Mouse (Mus musculus) thymus, adult 2 months (tissue): ENCODE results near the gene Ankrd33.

ENCODE experiments used
- CTCF ChIP-seq: fragments of 200-500 bp; IDR thresholded peaks from 2 replicates; pipeline ENCODE4 v1.5.1; 2012; ENCODE audit warnings: mild to moderate bottlenecking, control low read depth, low read length, moderate library complexity, borderline replicate concordance; ENCODE audit not compliant: control insufficient read depth, poor library complexity, insufficient read depth; ENCODE audit errors: extremely low read depth
- POLR2A ChIP-seq: fragments of 200-500 bp; IDR thresholded peaks from 2 replicates; pipeline ENCODE4 v1.6.1; 2012; ENCODE audit warnings: mild to moderate bottlenecking, low read length, control low read depth, moderate library complexity; ENCODE audit not compliant: control insufficient read depth, poor library complexity, insufficient read depth; ENCODE audit errors: extremely low read depth

DNA sequence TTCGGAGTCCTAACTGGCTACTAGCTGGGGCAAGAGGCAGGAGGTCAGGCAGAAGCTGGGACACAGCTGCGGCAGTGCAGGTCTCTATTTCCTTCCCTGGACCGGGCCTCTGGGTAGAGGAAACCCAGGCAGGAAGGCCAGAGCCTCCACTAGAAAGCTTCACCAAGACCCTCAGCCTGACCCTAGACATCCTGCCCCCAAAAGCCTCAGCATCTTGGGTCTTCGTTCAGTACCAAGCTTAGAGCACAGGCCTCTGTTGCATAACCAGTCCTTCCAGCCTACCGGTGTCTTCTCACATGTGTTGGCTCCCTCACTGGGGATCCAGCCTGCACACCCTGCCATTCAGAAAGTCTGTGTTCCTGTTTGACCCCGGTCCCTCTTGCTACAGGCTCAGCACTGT is 17.2 kb downstream of the Ankrd33 start:
- no peak for TF ChIP-seq POLR2A
- no peak for TF ChIP-seq CTCF
